Mouse (Mus musculus) left cerebral cortex, adult 11 months (tissue): ENCODE measurements at regions not wholly inside any gene's neighbourhood (a gene's known extent, or its start where the extent isn't known, plus 50 kb on each side); places are given as distances from the start of the nearest gene placed in this dataset.
"Not testable (repeated sequence)": the region's sequence is repeated elsewhere in the genome, so short reads cannot be mapped to it uniquely, and the experiment has no call there.

Experiments used
- DNase-seq: peaks from one replicate; pipeline ENCODE4 v3.0.0; 2022; ENCODE audit warnings: low spot score

DNA sequence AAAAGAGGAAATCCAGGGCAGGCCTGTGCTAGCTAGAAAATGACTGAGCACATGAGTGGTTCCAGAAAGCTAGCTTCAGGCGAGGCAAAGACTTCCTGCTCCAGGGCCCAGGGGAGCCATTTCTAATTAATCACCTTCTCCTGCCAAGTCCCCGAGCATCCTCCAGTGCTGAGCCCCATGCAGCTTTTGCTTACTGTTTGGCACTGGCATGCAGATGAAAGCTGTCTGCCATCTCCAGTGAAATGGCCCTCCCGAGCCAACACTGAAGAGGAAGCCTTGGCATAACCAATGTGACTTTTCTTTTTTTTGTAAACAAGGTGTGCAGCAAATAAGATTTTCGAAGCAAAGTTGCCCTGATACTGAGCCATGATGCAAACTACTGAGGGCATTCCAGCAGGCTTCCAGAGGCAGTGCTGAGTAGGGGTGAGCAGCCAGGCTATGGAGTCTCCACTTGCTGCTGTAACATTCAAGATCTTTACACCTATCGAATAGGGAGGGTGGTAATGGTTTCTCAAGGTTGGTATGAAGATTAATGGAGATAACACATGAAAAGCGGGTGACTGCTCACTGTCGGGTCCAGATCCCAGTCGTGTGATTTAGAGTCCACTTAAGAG lies 125.4 kb upstream of the Immp2l start:
- DNase-seq, result no peak

DNA sequence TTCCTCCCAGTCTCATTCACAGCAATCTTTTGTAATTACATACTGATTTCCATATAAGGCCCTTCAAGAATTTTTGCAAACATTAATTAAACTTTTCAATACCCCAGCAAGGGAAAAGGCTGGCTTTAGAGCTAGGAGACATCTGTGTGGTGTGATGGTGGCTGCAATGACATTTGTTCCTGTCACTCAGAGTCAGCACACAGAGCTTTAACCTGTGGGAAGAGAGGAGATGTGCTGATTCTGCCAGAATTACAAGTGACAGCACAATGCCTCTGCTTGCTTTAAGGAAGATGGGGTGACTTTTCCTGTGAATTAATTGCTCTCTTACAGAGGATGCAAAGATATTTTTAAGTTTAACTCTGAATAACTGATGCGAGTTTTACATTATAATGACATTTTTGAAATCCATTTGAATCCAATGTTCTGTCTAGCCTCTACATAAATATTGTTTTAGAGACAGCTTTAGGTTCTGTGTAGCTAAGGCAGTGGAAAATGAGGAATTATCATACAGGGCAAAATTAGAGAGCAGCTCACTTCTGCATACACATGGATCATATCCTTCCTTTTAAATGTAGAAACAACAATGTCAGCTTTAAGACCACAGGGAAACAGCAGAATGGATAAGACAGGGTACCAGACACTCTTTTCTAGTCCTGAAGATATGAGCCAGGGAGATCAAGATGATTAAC lies 118.1 kb upstream of the Immp2l start:
- no peak for DNase-seq

DNA sequence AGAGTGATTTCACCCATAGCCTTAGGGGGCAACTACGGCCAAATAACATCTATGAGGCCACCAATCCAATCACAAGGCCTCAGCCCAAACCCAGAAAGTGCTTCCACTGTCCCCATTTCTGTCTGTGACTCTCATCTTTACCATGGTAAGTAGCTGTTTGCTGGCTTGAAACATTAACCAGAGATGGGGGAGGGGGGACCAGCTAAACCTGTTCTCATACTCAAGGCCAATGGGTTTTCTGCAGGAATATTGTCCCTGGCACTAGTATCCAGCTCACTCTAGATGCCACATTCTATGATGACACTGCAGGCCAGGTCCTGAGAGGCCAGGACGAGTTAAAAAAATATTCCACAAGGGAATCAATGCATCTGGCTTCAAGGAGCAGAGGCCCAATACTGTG lies 117.1 kb upstream of the Immp2l start:
- no peak for DNase-seq

DNA sequence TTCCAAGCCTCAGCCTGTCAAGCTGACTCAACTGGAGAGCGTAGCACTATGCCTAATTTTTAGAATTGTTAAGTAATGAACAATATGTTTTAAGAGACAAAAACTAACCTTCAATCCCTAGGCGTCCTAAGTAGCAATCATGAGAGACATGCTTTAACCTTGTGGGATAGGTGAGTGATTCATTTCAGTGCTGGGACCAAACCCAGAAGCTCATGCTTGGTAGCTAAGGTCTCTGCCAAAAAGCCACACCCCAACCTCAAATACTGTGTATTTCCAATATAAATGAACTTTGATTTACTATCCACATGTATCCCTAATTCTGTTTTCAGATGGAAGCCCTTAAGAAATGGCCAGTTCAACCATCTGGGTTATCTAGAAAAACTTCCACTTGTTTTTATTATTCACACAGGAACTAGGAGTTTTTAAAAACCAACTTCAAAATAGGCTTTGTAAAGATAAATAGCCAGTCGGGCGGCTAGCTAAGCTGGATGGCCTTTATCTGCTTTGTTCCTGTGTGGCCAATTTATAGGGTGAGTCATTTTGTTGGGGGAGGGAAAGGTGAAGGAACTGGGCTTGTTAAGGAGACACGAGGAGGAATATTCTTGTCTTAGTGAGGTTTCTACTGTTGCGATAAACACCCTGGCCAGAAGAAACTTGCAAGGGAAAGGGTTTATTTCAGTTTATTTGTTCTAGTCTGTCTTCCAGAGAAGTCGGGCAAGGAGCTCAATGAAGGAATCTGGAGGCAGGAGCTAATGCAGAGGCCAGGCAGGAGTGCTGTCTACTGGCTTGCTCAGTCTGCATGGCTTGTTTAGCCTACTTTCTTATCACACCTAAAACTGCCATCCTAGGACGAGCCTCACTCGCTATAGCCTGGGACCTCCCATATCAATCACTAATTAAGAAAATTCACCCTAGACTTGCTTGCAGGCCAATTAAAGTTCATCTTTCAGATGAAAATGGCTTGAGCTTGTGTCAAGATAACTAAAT lies 114.8 kb upstream of the Immp2l start:
- no peak for DNase-seq

DNA sequence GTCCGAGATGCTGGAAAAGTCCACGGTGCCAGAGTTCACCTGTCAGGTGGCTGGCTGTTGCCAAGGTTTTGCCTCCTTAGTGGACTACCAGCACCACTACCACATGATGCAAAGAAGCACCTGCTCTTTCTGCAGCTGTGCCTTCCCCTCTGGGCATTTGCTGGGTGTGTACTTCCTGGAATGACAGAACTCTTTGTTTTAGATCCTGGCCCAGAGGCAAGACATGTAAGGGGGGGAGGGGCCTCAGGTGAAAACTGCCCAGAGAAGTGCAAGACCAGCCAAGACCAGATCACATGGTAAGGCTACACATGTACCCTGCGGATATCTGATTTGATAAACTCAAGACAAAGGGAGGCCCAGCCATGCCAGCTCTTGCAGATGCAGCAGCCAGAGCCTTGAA lies 106.4 kb upstream of the Immp2l start:
- DNase-seq, result no peak

DNA sequence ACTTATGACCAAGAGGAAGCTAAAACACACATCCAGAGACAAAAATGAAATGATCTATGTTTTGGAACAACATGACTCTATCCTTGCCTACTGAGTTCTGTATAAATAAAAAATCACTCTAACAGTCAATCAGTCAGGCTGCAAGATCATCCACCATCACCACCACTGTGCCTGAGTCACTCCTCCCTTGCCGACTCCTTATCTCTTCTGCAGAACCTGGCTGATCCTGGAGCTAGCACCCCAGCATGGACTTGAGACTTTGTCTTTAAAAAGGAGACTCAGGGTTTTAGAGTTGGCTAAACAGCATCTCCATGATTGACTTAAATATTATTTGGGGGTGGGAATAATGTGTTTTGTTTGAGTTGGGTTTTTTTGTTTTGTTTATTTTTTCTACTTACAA lies 101.9 kb upstream of the Immp2l start:
- DNase-seq, result no peak

DNA sequence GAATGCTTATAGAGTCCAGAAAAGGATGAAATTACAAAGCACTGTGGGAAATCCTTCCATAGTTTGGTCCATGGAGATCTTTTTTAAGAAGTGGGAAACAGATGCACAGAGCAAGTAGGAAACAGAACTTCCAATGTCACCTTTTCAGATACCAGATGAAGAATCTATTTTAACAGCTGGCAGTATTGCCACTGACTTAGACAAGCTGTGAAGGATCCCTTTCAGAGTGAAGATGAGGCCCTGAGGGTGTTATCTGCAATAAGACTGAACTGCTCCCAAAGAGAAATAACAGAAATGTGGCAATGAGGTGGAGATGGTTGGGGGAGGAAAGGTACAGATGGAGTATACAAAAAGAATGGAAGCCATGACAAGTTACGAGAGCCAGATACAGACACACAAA lies 97.2 kb upstream of the Immp2l start:
- peak; percentile 11 for DNase-seq

DNA sequence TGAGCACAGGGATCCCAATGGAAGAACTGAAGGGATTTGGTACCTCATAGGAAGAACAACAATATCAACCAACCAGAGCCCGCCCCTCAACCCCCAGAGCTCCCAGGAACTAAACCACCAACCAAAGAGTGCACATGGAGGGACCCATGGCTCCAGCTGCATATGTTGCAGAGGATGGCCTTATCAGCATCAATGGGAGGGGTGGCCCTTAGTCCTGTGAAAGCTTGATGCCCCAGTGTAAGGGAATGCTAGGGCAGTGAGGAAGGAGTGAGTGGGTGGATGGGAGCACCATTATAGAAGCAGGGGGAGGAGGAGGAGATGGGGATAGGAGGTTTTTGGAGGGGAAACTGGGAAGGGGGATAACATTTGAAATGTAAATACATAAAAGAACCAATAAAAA lies 94.5 kb upstream of the Immp2l start:
- not testable (repeated sequence) for DNase-seq

DNA sequence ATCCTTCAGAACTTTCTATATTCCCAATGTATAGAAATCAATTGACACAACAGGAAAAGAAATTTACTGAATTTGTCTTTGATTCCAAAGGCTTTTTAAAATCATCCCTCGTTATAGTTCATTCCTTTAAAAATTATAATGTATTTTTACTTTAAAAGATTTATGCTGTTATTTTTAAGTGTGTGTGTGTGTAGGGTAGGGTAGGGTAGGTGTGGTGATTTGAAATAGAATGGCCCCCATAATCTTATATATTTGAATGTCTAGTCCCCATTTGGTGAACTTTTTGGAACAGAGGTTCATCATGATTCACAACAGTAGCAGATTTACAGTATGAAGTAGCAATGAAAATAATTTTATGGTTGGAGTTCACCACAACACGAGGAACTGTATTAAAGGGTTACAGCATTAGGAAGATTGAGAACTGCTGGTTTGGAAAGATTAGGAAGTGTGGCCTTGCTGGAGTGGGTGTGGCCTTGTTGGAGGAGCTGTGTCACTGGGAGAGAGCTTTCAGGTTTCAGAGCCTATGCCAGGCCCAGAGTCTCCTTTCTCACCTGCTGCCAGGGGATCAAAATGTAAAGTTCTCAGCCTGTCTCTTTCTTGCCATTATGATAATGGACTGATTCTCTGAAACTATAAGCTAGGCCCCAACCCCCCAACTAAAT lies 88.7 kb upstream of the Immp2l start:
- DNase-seq, result no peak

DNA sequence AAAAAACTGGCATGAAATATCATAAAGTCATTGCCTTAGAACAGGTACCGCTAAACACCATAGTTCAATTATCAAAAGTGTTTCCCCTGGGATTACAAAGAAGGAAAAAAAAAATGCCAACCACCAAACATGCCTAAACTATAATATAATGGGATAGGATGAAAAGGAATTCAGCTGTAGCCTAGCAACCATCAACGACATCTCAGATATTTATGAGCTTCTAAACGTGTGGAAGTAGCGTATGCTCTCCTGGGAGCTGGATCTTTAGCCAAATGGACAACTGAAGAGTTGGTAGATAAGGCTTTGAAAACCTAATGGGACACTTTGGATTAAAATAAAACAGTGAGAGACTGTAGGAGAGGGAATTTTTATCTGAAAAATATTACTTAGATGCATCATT lies 86.9 kb upstream of the Immp2l start:
- DNase-seq, result no peak

DNA sequence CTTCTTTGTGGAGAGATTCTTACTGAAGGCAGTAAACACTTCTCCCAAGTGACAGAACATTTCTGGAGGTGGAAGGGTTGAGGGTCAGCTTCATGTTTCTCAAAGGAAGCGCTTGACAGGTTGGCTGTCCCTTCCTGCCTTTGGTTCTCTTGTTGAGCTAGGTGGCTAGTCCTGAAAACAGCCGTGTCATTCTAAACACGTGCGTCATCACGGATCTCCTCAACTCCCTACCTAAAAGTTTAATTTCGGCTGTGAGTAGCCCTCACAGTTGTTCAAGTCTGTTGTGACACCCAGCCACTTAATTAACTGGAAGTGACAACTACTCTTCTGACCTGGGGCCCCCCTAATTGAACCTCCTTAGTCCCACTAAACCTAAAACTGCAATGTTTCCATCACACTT lies 77.0 kb upstream of the Immp2l start:
- no peak for DNase-seq

DNA sequence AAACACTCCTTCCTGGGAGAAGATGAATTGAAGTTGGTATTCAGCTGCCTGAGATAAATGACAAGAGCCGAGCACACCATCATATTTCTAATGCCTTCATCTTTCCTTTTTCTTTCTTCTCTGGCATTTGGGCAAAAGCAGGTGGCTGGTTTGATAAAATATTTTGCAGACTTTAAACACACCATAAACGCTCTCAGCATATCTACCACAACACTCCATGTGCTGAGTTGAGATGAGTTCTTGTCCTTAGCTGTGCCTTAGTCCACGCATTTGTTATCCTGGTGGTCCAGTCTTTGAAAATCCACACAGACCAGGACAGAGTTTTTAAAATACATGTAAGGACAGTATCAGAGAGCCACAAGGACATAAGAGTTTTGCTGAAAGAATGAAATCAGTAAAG lies 74.3 kb upstream of the Immp2l start:
- no peak for DNase-seq

DNA sequence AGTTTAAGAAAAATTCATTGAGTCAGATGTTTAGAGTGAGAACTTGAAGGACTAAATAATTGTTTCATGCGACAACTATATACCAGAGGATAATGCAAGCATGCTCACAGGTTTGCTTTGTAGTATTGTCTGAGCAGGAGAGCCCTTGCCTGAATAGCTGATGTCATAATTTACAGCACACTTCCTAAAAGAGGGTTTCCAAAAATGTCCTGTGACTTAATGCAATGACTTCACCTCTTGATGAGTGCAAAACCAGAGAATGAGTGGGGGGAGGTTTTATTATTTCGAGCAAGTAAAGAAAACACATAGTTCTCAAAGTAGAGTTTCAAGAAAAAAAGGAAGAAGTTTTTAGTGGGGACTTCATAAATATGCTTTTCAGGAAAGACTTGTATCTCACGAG lies 65.4 kb upstream of the Immp2l start:
- no peak for DNase-seq

DNA sequence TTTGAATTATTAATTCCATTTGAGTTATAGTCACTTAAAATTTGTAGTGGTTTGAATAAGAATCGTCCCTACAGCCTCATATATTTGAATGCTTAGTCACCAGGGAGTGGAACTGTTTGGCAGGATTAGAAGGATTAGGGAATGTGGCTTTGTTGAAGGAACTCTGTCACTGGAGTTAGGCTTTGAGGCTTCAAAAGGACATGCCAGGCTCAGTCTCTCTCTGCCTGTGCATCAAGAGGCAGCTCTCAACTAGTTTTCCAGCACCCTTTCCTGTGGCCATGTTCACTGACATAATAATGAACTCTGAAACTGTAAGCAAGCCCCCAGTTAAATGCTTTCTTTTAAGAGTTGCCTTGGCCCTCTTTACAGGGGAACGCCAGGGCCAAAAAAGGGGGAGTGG lies 58.9 kb upstream of the Immp2l start:
- DNase-seq, result no peak

DNA sequence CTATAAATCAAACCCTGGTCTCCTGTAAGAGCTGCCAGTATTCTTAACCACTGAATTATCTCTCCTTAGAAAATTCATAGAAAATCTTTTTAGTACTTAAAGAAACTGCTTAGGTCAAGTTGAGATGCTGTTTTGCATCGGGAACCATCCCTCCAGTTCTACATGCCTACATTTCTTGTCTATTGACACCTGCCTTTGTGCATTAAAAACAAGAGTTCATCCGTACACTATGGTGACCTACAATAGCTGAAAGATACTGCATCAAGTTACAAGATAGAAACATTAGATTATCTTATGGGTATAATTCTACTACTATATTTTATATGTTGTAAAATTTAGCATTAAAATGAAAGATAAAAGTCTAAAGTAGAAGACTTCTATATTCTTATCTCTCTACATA lies 57.6 kb upstream of the Immp2l start:
- no peak for DNase-seq

DNA sequence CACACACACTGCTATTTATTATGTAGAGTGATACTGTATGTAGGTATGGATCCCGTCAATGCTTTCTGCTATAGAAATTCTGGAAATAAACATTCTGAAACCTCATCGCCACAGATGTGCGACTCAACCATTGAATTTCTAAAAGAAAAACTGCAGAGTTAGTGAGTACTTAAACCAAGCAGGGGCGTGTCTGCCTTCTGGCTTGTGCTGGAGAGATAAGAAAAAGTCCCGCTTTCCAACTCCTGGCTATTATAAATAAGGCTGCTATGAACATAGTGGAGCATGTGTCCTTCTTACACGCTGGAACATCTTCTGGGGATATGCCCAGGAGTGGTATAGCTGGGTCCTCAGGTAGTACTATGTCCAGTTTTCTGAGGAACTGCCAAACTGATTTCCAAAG lies 57.2 kb upstream of the Immp2l start:
- DNase-seq, result not testable (repeated sequence)

DNA sequence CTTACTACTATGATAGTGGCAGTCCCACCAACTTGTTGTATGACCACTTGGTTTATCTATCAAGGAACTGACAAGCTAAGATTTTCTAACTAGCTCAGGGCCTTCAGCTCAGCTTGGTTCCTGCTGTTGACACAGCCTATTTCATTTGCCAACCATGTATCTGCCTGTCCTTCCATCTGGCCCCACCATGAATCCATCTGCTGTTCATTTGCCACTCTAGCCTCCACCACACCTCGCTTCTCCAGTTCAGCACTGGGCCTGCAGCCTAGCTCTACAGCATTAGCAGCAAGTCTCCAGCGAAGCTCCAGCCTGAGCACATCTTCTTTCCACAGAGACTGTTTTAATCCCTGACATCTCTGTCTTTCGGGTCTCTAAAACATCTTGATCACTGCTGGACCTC lies 51.0 kb upstream of the Immp2l start:
- no peak for DNase-seq
